Mouse (Mus musculus): ENCODE data around the gene Sh3bp2.

The Sh3bp2 gene

DNA sequence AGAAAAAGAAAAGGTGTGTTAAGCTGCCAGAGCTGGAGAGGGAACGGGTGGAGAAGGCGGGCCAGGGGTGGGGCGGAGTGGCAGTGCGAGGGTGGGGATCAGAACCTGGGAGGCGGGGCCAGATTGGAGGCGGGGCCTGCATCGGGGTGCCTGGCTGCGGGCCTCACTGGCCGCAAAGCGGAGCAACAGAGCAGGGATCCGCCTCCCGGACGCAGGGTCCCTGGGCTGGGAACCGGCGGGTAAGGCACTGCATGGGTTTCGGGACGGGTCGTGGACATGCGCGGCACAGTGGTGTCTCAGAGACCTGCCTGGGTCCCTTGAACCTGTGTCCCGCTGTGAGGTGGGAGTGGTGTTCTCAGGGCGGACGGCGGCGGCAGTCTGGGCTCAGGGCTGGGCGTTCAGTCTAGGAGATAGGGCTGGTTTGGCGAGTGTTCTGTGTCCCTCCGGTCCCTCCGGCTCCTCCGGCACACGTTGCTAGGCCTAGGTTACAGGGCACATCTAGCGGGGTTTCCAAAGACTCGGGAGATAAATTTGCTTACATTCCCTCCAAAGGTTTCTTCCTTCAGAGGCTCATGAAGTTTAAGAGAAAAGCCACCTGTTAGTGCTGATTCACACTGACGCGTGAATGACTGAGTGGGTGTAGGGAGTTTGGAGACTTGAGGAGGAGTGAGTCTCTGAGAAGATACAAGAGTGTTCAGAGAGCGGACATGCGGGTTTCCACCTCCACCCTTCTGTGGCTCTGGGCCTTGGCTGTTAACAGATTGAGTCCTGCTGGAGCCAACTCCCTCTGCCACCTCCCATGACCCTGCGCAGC, at the start of gene Sh3bp2:
Gene Sh3bp2, plus strand, starts transcription at position 176 of the 814 bp plus-strand sequence.
- no peaks in the 10 kb centered on the region for H3K36me3 ChIP-seq (ENCODE audit: insufficient read depth, low read length)
- peaks cover 55% of the 10 kb centered on the region for H3K27me3 ChIP-seq (ENCODE audit: insufficient read depth, low read length)
- TF ChIP-seq POU5F1 (IDR thresholded peaks at IDR 0.05; ENCODE audit: borderline replicate concordance, low read length) (no peak), NANOG (IDR thresholded peaks at IDR 0.05; ENCODE audit: borderline replicate concordance, low read length) (no peak), CTCF (conservative IDR thresholded peaks at IDR 0.05; ENCODE audit: low read length) (no peak)
- no peaks in the 10 kb centered on the region for H3K9me3 ChIP-seq (ENCODE audit: low read length)
- H3K4me1 ChIP-seq (replicated peaks; ENCODE audit: low read depth, low read length), result peaks cover 17% of the 10 kb centered on the region
- peak within 1 kb of the TSS; percentile 86 for H3K4me3 ChIP-seq (replicated peaks; ENCODE audit: low read length)

DNA sequence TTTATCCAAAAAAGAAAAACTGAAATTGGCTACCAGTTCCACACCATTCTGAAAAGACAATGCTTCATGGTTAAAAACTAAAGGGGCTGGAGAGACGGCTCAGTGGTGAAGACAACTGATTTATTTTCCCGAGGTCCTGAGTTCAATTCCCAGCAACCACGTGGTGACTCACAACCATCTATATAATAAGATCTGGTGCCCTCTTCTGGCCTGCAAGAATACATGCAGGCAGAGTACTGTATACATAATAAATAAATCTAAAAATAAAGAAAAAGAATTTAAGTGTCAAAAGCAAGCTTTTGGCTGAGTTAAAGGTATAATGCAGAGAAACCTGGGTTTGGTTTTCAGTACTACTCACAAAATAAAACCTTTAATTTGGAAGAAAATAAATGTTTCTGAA, 44.7 kb upstream of the Sh3bp2 start:
- Histone ChIP-seq H3K36me3 (ENCODE audit: insufficient read depth, low read length) (peaks cover 72% of the 10 kb centered on the region), H3K4me1 (replicated peaks; ENCODE audit: low read depth, low read length) (peaks cover 7% of the 10 kb centered on the region), H3K9me3 (ENCODE audit: low read length) (no peaks in the 10 kb centered on the region), H3K27me3 (ENCODE audit: insufficient read depth, low read length) (no peaks in the 10 kb centered on the region), H3K4me3 (replicated peaks; ENCODE audit: low read length) (no peak overlapping the region)
- TF ChIP-seq CTCF (conservative IDR thresholded peaks at IDR 0.05; ENCODE audit: low read length) (peak; percentile 24), POU5F1 (IDR thresholded peaks at IDR 0.05; ENCODE audit: borderline replicate concordance, low read length) (no peak), NANOG (IDR thresholded peaks at IDR 0.05; ENCODE audit: borderline replicate concordance, low read length) (no peak)

- Histone ChIP-seq H3K4me3 (replicated peaks; ENCODE audit: low read length) (peak overlapping the region; percentile 35), H3K4me1 (replicated peaks; ENCODE audit: low read depth, low read length) (peaks cover 16% of the 10 kb centered on the region), H3K9me3 (ENCODE audit: low read length) (no peaks in the 10 kb centered on the region), H3K27me3 (ENCODE audit: insufficient read depth, low read length) (no peaks in the 10 kb centered on the region), H3K36me3 (ENCODE audit: insufficient read depth, low read length) (peaks cover 40% of the 10 kb centered on the region)
- no peak for TF ChIP-seq CTCF (conservative IDR thresholded peaks at IDR 0.05; ENCODE audit: low read length)
- no peak for TF ChIP-seq NANOG (IDR thresholded peaks at IDR 0.05; ENCODE audit: borderline replicate concordance, low read length)
- TF ChIP-seq POU5F1 (IDR thresholded peaks at IDR 0.05; ENCODE audit: borderline replicate concordance, low read length), result no peak
Observed at GRCm38 (mm10) chr5:34485731-34486130, 39.9 kb upstream of the Sh3bp2 start.

DNA sequence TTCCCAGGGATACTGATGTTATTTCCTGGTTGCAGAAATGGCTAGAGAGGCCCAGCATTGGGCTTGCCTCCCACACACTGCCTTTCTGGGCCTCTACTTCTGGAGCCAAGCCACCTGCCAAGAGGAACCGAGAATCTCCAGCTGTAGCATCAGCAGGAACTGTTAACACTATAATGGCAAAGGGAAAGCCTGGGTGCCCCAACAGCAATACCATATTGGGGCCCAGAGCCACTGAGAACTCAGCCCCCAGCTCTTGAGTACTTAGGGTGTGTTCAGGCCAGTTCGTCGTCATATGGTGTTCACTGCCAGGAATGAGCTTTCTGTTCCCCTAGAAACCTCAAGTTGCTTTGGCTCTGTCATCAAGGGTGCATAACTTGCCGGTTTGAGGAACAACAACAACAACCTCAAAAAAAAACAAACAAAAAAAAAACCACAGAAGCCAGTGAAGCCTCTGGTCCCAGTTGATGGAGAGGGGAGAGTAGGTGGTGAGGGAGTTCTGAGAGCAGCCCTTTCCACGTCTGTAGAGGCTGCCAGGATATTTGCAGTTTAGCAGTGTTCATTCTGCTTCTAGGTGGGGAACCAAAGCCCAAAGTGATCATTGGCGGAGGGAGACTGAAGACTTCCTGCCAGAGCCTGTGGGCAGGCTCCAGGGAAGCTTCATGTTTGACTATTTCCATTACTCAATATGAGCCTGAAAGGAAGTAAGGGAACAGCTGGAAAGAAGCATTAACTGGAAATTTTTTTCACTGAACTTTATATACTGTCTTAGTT, 38.1 kb upstream of the Sh3bp2 start:
- H3K36me3 ChIP-seq (ENCODE audit: insufficient read depth, low read length), result peaks cover 27% of the 10 kb centered on the region
- TF ChIP-seq POU5F1 (IDR thresholded peaks at IDR 0.05; ENCODE audit: borderline replicate concordance, low read length), result no peak
- TF ChIP-seq NANOG (IDR thresholded peaks at IDR 0.05; ENCODE audit: borderline replicate concordance, low read length), result no peak
- TF ChIP-seq CTCF (conservative IDR thresholded peaks at IDR 0.05; ENCODE audit: low read length), result no peak
- H3K4me1 ChIP-seq (replicated peaks; ENCODE audit: low read depth, low read length), result peaks cover 16% of the 10 kb centered on the region
- H3K4me3 ChIP-seq (replicated peaks; ENCODE audit: low read length), result no peak overlapping the region
- no peaks in the 10 kb centered on the region for H3K27me3 ChIP-seq (ENCODE audit: insufficient read depth, low read length)
- no peaks in the 10 kb centered on the region for H3K9me3 ChIP-seq (ENCODE audit: low read length)

GRCm38 (mm10) chr5:34488741-34489417, 36.8 kb upstream of the Sh3bp2 start:
- peaks cover 26% of the 10 kb centered on the region for H3K36me3 ChIP-seq (ENCODE audit: insufficient read depth, low read length)
- no peaks in the 10 kb centered on the region for H3K27me3 ChIP-seq (ENCODE audit: insufficient read depth, low read length)
- no peaks in the 10 kb centered on the region for H3K9me3 ChIP-seq (ENCODE audit: low read length)
- TF ChIP-seq CTCF (conservative IDR thresholded peaks at IDR 0.05; ENCODE audit: low read length) (no peak), NANOG (IDR thresholded peaks at IDR 0.05; ENCODE audit: borderline replicate concordance, low read length) (no peak), POU5F1 (IDR thresholded peaks at IDR 0.05; ENCODE audit: borderline replicate concordance, low read length) (no peak)
- no peak overlapping the region for H3K4me3 ChIP-seq (replicated peaks; ENCODE audit: low read length)
- peaks cover 16% of the 10 kb centered on the region for H3K4me1 ChIP-seq (replicated peaks; ENCODE audit: low read depth, low read length)

DNA sequence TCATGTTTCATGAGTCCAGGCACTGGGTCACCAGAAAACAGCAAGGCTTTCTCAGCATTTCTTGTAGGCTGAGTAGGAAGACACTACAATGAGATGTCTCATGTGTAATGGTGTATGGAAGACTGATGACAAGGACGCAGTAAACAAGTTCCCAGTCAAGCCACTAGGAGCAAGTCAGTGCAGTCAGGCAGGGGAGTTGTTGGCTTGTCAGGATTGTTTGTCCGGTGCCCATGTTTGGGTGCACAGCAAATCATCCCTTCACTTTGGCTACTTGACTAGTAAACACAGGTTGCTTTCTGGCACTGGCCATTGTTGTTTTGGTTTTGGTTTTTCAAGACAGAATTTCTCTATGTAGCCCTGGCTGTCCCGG, 36.2 kb upstream of the Sh3bp2 start:
- Histone ChIP-seq H3K4me3 (replicated peaks; ENCODE audit: low read length) (no peak overlapping the region), H3K27me3 (ENCODE audit: insufficient read depth, low read length) (no peaks in the 10 kb centered on the region), H3K36me3 (ENCODE audit: insufficient read depth, low read length) (peaks cover 25% of the 10 kb centered on the region), H3K9me3 (ENCODE audit: low read length) (no peaks in the 10 kb centered on the region), H3K4me1 (replicated peaks; ENCODE audit: low read depth, low read length) (peaks cover 16% of the 10 kb centered on the region)
- TF ChIP-seq POU5F1 (IDR thresholded peaks at IDR 0.05; ENCODE audit: borderline replicate concordance, low read length) (no peak), CTCF (conservative IDR thresholded peaks at IDR 0.05; ENCODE audit: low read length) (no peak), NANOG (IDR thresholded peaks at IDR 0.05; ENCODE audit: borderline replicate concordance, low read length) (no peak)

DNA sequence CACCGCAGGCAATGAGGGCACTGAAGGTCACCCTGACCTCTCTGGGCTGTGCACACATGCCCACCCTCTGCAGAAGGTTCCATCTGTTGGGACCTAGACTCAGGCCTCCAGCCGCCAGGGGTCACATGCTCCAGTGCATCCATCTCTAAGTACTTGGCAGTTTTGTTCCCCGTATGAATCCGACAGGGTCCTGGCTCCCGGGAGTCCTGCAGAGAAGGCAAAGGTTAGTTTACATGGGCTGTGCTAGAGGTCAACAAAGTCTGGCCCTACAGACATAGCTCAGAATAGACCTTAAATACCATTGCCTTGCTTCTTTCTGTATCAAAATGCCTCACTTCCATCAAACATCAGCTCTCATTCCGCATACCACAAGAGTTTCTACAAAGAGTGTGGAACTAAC, 28.9 kb upstream of the Sh3bp2 start:
- Histone ChIP-seq H3K36me3 (ENCODE audit: insufficient read depth, low read length) (peaks cover 46% of the 10 kb centered on the region), H3K4me1 (replicated peaks; ENCODE audit: low read depth, low read length) (peaks cover 18% of the 10 kb centered on the region; the same call in 1 of the 2 replicates), H3K27me3 (ENCODE audit: insufficient read depth, low read length) (no peaks in the 10 kb centered on the region), H3K9me3 (ENCODE audit: low read length) (no peaks in the 10 kb centered on the region), H3K4me3 (replicated peaks; ENCODE audit: low read length) (no peak overlapping the region)
- TF ChIP-seq NANOG (IDR thresholded peaks at IDR 0.05; ENCODE audit: borderline replicate concordance, low read length) (no peak), POU5F1 (IDR thresholded peaks at IDR 0.05; ENCODE audit: borderline replicate concordance, low read length) (no peak), CTCF (conservative IDR thresholded peaks at IDR 0.05; ENCODE audit: low read length) (no peak)

- no peak overlapping the region for H3K4me3 ChIP-seq (replicated peaks; ENCODE audit: low read length)
Observed at GRCm38 (mm10) chr5:34500886-34501285, 24.8 kb upstream of the Sh3bp2 start.

More at GRCm38 (mm10) chr5:34500886-34501285, 24.8 kb upstream of the Sh3bp2 start:
- no peaks in the 10 kb centered on the region for H3K9me3 ChIP-seq (ENCODE audit: low read length)
- peaks cover 65% of the 10 kb centered on the region for H3K36me3 ChIP-seq (ENCODE audit: insufficient read depth, low read length)
- no peaks in the 10 kb centered on the region for H3K27me3 ChIP-seq (ENCODE audit: insufficient read depth, low read length)
- H3K4me1 ChIP-seq (replicated peaks; ENCODE audit: low read depth, low read length), result peaks cover 18% of the 10 kb centered on the region; the same call in 1 of the 2 replicates
- TF ChIP-seq NANOG (IDR thresholded peaks at IDR 0.05; ENCODE audit: borderline replicate concordance, low read length) (no peak), POU5F1 (IDR thresholded peaks at IDR 0.05; ENCODE audit: borderline replicate concordance, low read length) (no peak), CTCF (conservative IDR thresholded peaks at IDR 0.05; ENCODE audit: low read length) (no peak)

All from E14TG2a.4 (cell line).